9 mouse cellular contexts compared by ENCODE assay signal in genomic region chr17:83271509-83271908, GRCm38 (mm10). TPM values are rescaled to one million over a fixed set of nuclear protein-coding genes. Genes with fewer than 3 reads are reported as not detected.
DNase-seq lines count a peak whose midpoint lies in the region; ATAC-seq and TF ChIP-seq lines count a peak whose summit lies in the region.
"Had no signal": no experiment of that assay in that cellular context is flagged by ENCODE, and none has a peak within 500 bp of the region (broad histone marks: within the 10 kb centered on the region; RNA-seq: fewer than 3 reads in every experiment).

No protein-coding gene starts in this region.

- H3K4me2 ChIP-seq in heart, postnatal 0 days (ENCODE audit: low read depth, low read length): no peak overlapping the region
- H3K4me2 ChIP-seq: liver, embryonic 15.5 days had no signal

- no peaks in the 10 kb centered on the region for H3K36me3 ChIP-seq in heart, postnatal 0 days (replicated peaks; ENCODE audit: control insufficient read depth, insufficient read depth, low read length)
- H3K36me3 ChIP-seq: liver, embryonic 15.5 days had no signal

- TF ChIP-seq EP300 in heart, postnatal 0 days (IDR thresholded peaks at IDR 0.05; ENCODE audit: low read depth): no peak

- H3K9ac ChIP-seq in heart, postnatal 0 days (replicated peaks; ENCODE audit: low read depth, low read length): no peak overlapping the region
- H3K9ac ChIP-seq: liver, embryonic 15.5 days had no signal

- H3K9me3 ChIP-seq in heart, postnatal 0 days (replicated peaks; ENCODE audit: control insufficient read depth, low read length): no peaks in the 10 kb centered on the region
- H3K9me3 ChIP-seq: liver, embryonic 15.5 days had no signal

- H3K27ac ChIP-seq in heart, postnatal 0 days (ENCODE audit: low read depth): no peak overlapping the region
- H3K27ac ChIP-seq: liver, embryonic 15.5 days had no signal

- H3K27me3 ChIP-seq in heart, postnatal 0 days (ENCODE audit: control insufficient read depth, insufficient read depth, low read length): no peaks in the 10 kb centered on the region

- intact Hi-C loops in left cerebral cortex, postnatal 14 days (cut with DNase I): loop anchor here (5.0 to 10.0 kb wide), 4 partner anchors 183 to 581 kb away; partner anchors contain the start of genes Cox7a2l and Kcng3

- ATAC-seq in cerebellum, adult (ENCODE audit: insufficient number of reproducible peaks, low FRiP score, low TSS enrichment): no peak
- no peak for ATAC-seq in heart, postnatal 0 days (ENCODE audit: insufficient read depth, low read depth)

- peaks cover 8% of the 10 kb centered on the region for H3K4me1 ChIP-seq in heart, postnatal 0 days (ENCODE audit: control insufficient read depth, insufficient read depth)

- peak; percentile 32 for DNase-seq in cerebellum, adult 11-12 months
- peak; percentile 86 for DNase-seq in MN1 (ENCODE audit: low spot score)
- DNase-seq in cerebellum, postnatal 10 days: peak; percentile 92 to 93
- DNase-seq in heart, postnatal 0 days (ENCODE audit: low spot score): peak; percentile 80
- peak; percentile 69 to 81 for DNase-seq in left cerebral cortex, postnatal 14 days (ENCODE audit: low spot score in 2 of 2)
- peak; percentile 77 to 85 for DNase-seq in natural killer cell, adult 2 months (ENCODE audit: low spot score in 2 of 2)
- peak; percentile 93 for DNase-seq in testis, postnatal 10 days (ENCODE audit: low spot score)

- peak; percentile 94 for TF ChIP-seq CTCF in heart, postnatal 0 days (IDR thresholded peaks at IDR 0.05; ENCODE audit: low read depth)

- no peak overlapping the region for H3K4me3 ChIP-seq in heart, postnatal 0 days (ENCODE audit: low read depth, low read length)
- H3K4me3 ChIP-seq: liver, embryonic 15.5 days had no signal

- 3% methylated on average over 3 of the region's 3 CpGs for WGBS in heart, postnatal 0 days

RNA-seq across cellular contexts. Expression of gene Pkdcc, which starts 56.4 kb away (rescaled TPM):
- 73.6 and 100 TPM in 2 replicates for total RNA-seq in heart, postnatal 0 days (2014; rRNA removed; ENCODE audit: low replicate concordance)
- polyA plus RNA-seq in heart, postnatal 0 days (2015; fragmentation: Nextera tagmentation; extraction: Ambion mirVana): 5.5 and 7.8 TPM in 2 replicates
- 10 to 100 TPM; 15.6 to 20.2 TPM for total RNA-seq in left cerebral cortex, postnatal 14 days (2021)

Comparison
In these comparisons a context has a peak if more than half of its experiments do, and no peak if none do; other contexts are left out.
1. DNase-seq: peak in every context shown above with its lines; median percentile 93 in testis, postnatal 10 days; 92 in cerebellum, postnatal 10 days; 86 in MN1; 81 in natural killer cell, adult 2 months; 80 in heart, postnatal 0 days; 75 in left cerebral cortex, postnatal 14 days; 32 in cerebellum, adult 11-12 months.